Mouse (Mus musculus) megakaryocyte progenitor cell, adult 5-6 weeks (primary cell): ENCODE results near the gene Galm. TPM values are rescaled to one million over a fixed set of nuclear protein-coding genes. Genes with fewer than 3 reads are reported as not detected.
A peak's percentile ranks its signal among the peaks of the same experiment; 100 is the strongest.

Source experiments
- ATAC-seq: replicated peaks from 2 replicates; pipeline ENCODE4 v1.8.0; 2016; ENCODE audit warnings: mild to moderate bottlenecking, moderate TSS enrichment, inconsistent platforms; ENCODE audit not compliant: poor library complexity
- total RNA-seq, 2 experiments: library from RNA; stranded (forward) in 1 of 2; stranded (reverse) in 1 of 2; fragments of 157-497, 149-512 nt in 1 of 2; fragments of 200-1000 nt in 1 of 2; gene quantifications; 2 replicates each; pipeline versions ENCODE4 v1.2.3 to v1.2.4; 2015 to 2017

Gene Galm
- total RNA-seq, 2 experiments from 2014 or later: 6.7 to 7.6 TPM

- no peak for ATAC-seq
These were observed 1.1 kb upstream of the Galm start for GRCm38 (mm10) chr17:80126166-80126565.

- no peak for ATAC-seq
These were observed 1.3 kb downstream of the Galm start for GRCm38 (mm10) chr17:80128476-80128990.

GRCm38 (mm10) chr17:80129387-80129786 is 2.1 kb downstream of the Galm start:
- ATAC-seq: no peak

- peak; percentile 46 for ATAC-seq
These were observed 3.6 kb downstream of the Galm start for GRCm38 (mm10) chr17:80130718-80131430.

- no peak for ATAC-seq
These were observed 4.1 kb downstream of the Galm start for GRCm38 (mm10) chr17:80131431-80131766.

GRCm38 (mm10) chr17:80131838-80132237 is 4.6 kb downstream of the Galm start:
- no peak for ATAC-seq

GRCm38 (mm10) chr17:80132502-80132901 is 5.2 kb downstream of the Galm start:
- ATAC-seq: peak; percentile 43; the same call in 1 of the 2 replicates

- ATAC-seq: peak; percentile 68
These were observed 11.3 kb downstream of the Galm start for GRCm38 (mm10) chr17:80138434-80139162.

- ATAC-seq: peak; percentile 59
These were observed 12.6 kb downstream of the Galm start for GRCm38 (mm10) chr17:80139753-80140444.

- no peak for ATAC-seq
These were observed 16.4 kb downstream of the Galm start for GRCm38 (mm10) chr17:80143478-80144232.

- no peak for ATAC-seq
These were observed 17.9 kb downstream of the Galm start for GRCm38 (mm10) chr17:80145210-80145609.

GRCm38 (mm10) chr17:80145771-80146170 is 18.5 kb downstream of the Galm start:
- no peak for ATAC-seq

- no peak for ATAC-seq
These were observed 21.1 kb downstream of the Galm start for GRCm38 (mm10) chr17:80148053-80148994.

- ATAC-seq: no peak
These were observed 21.7 kb downstream of the Galm start for GRCm38 (mm10) chr17:80148995-80149388.

- ATAC-seq: no peak
These were observed 24.1 kb downstream of the Galm start for GRCm38 (mm10) chr17:80151353-80151752.

- ATAC-seq: peak; percentile 77
These were observed 25.7 kb downstream of the Galm start for GRCm38 (mm10) chr17:80152767-80153630.

- no peak for ATAC-seq
These were observed 26.4 kb downstream of the Galm start for GRCm38 (mm10) chr17:80153631-80154030.

GRCm38 (mm10) chr17:80156905-80157304 is 29.6 kb downstream of the Galm start:
- ATAC-seq: no peak

- ATAC-seq: no peak
These were observed 30.2 kb downstream of the Galm start for GRCm38 (mm10) chr17:80157489-80157888.
